Mouse (Mus musculus) midbrain, embryonic 10.5 days (tissue): ENCODE measurements around the gene Gm19345. TPM values are rescaled to one million over a fixed set of nuclear protein-coding genes. Genes with fewer than 3 reads are reported as not detected.

Source experiments
- DNase-seq: peaks from one replicate; pipeline ENCODE4 v3.0.0-alpha.2; 2017; ENCODE audit warnings: low spot score
- H3K27ac ChIP-seq: fragments of 300-500 bp; sonication (generic); replicated peaks from 2 replicates; pipeline ENCODE4 v1.5.1; 2016; ENCODE audit warnings: mild to moderate bottlenecking
- H3K27me3 ChIP-seq: fragments of 300-500 bp; sonication (generic); 2 replicates; pipeline ENCODE4 v1.6.1; 2016; ENCODE audit warnings: low read depth, mild to moderate bottlenecking; ENCODE audit not compliant: poor library complexity, severe bottlenecking
- H3K36me3 ChIP-seq: fragments of 300-500 bp; sonication (generic); 2 replicates; pipeline ENCODE4 v1.6.1; 2016; ENCODE audit warnings: mild to moderate bottlenecking, moderate library complexity
- H3K4me1 ChIP-seq: fragments of 300-500 bp; sonication (generic); 2 replicates; pipeline ENCODE4 v1.6.1; 2016
- H3K4me3 ChIP-seq: fragments of 300-500 bp; sonication (generic); 2 replicates; pipeline ENCODE4 v1.5.1; 2016; ENCODE audit warnings: mild to moderate bottlenecking, moderate library complexity
- H3K9me3 ChIP-seq: fragments of 300-500 bp; sonication (generic); replicated peaks from 2 replicates; pipeline ENCODE4 v1.6.1; 2016; ENCODE audit warnings: mild to moderate bottlenecking
- WGBS: fragments of 180-500 bp; shearing (Covaris S2); methylation state at CpG from one replicate; pipeline ENCODE4 v1.1.7; 2016; 5-methylcytosine and 5-hydroxymethylcytosine counted together
- polyA plus RNA-seq: library from polyadenylated mRNA; unstranded; fragments of >200 nt; fragmentation: Nextera tagmentation; extraction: Ambion mirVana; gene quantifications from 2 replicates; pipeline ENCODE4 v1.2.1, GENCODE M21; 2016

Gm19345 gene
- polyA plus RNA-seq, 1 experiment from 2014 or later, result not detected

DNA sequence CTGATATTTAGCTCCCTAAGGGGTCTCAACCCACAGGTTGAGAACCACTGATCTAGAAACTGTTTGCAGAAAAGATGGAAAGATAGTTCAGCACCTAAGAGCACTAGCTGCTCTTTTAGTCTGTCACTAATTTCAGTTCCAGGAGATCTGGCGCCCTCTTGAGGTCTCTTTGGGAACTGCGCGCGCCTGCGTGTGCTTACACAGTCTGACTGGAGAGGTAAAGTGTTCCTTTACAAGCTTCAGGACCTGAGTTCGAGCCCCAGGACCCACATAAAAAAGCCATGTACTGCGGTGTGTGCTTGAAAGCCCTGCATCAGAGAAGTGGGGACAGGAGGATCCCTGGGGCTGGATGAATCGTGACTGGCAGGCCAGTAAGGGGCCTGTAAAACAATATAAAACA, 38.1 kb downstream of the Gm19345 start:
- 55% methylated on average over 8 of the region's 8 CpGs for WGBS
- peak; percentile 20 for DNase-seq
- Histone ChIP-seq H3K27me3 (no peaks in the 10 kb centered on the region), H3K4me1 (no peaks in the 10 kb centered on the region), H3K36me3 (no peaks in the 10 kb centered on the region), H3K9me3 (peaks cover 56% of the 10 kb centered on the region), H3K4me3 (no peak overlapping the region), H3K27ac (no peak overlapping the region)

Other genes with a start within 250 kb of the Gm19345 start
- 51.8 and 61.1 TPM in 2 replicates for gene Clasrp, start 247.5 kb upstream of the Gm19345 start, polyA plus RNA-seq
- gene Relb, start 222.6 kb upstream of the Gm19345 start, polyA plus RNA-seq, result 3.8 and 4.7 TPM in 2 replicates
- 82.3 and 88.4 TPM in 2 replicates for gene Clptm1, start 187.0 kb upstream of the Gm19345 start, polyA plus RNA-seq
- gene Apoc2, start 174.1 kb upstream of the Gm19345 start, polyA plus RNA-seq, result 0.22 and 0.26 TPM in 2 replicates
- gene Gm44805, start 170.6 kb upstream of the Gm19345 start, polyA plus RNA-seq, result not detected in 2 replicates
- not detected in 2 replicates for gene Apoc4, start 170.5 kb upstream of the Gm19345 start, polyA plus RNA-seq
- 1.7 and 1.9 TPM in 2 replicates for gene Apoc1, start 159.3 kb upstream of the Gm19345 start, polyA plus RNA-seq
- 166 and 199 TPM in 2 replicates for gene Apoe, start 152.8 kb upstream of the Gm19345 start, polyA plus RNA-seq
- 189 and 210 TPM in 2 replicates for gene Tomm40, start 136.6 kb upstream of the Gm19345 start, polyA plus RNA-seq
- gene Nectin2, start 101.5 kb upstream of the Gm19345 start, polyA plus RNA-seq, result 76.4 and 88.7 TPM in 2 replicates
- gene Bcam, start 81.0 kb upstream of the Gm19345 start, polyA plus RNA-seq, result 25.3 and 32.2 TPM in 2 replicates
- gene Cblc, start 55.2 kb upstream of the Gm19345 start, polyA plus RNA-seq, result 0.62 and 0.70 TPM in 2 replicates
- gene Bcl3, start 29.2 kb upstream of the Gm19345 start, polyA plus RNA-seq, result 1.1 and 1.8 TPM in 2 replicates
- gene Ceacam16, start 9.3 kb downstream of the Gm19345 start, polyA plus RNA-seq, result not detected in 2 replicates
- gene Ceacam19, start 36.0 kb downstream of the Gm19345 start, polyA plus RNA-seq, result not detected in 2 replicates
- gene Pvr, start 69.2 kb downstream of the Gm19345 start, polyA plus RNA-seq, result 7.4 and 7.5 TPM in 2 replicates
- gene Igsf23, start 98.8 kb downstream of the Gm19345 start, polyA plus RNA-seq, result 0.54 TPM in 1 of 2 replicates, not detected in the other
- gene Ceacam20, start 113.4 kb downstream of the Gm19345 start, polyA plus RNA-seq, result not detected in 2 replicates
- gene Nlrp9b, start 139.5 kb downstream of the Gm19345 start, polyA plus RNA-seq, result not detected in 2 replicates
- not detected in 2 replicates for gene Vmn1r91, start 247.7 kb downstream of the Gm19345 start, polyA plus RNA-seq